Mouse (Mus musculus) lung, adult 2 months (tissue): ENCODE measurements around the gene Mtm1.

Experiments used
- CTCF ChIP-seq: fragments of 200-500 bp; IDR thresholded peaks from 2 replicates; pipeline ENCODE4 v1.5.1; 2011; ENCODE audit warnings: mild to moderate bottlenecking, low read length, control low read depth; ENCODE audit not compliant: insufficient read depth
- POLR2A ChIP-seq: fragments of 200-500 bp; IDR thresholded peaks from 2 replicates; pipeline ENCODE4 v1.6.1; 2011; ENCODE audit warnings: low read depth, mild to moderate bottlenecking, control low read depth, low read length, borderline replicate concordance; ENCODE audit errors: extremely low read depth

DNA sequence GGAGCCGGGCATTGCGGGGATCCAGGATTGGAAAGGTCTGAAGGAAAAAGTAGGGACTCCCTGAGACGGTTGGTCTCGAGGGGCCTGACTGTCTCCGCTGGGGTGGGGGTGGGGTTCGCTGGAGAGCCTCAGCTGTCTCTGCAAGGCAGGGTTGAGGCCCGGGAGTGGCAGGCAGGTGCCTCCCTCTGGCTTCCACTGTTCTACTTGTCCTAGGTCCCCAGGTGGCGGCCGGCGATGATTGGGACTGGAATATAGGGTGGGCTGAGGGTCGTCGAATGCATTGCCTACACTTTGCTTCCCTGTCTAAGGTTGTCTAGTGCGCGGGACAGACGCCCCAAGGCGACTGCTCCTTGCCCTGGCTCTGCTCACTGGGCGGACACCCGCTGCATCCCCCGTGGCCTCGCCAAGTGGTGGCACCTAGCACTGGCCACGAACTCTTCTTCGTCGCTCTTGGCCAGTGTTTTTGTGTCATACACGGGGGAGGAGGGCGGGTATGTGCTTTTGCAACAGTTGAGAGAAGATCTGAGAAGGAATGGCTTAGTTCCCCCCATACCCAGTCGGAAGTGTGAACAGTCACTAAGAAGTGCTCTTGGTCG is 4.6 kb downstream of the Mtm1 start:
- TF ChIP-seq CTCF (no peak), POLR2A (no peak)
